Mouse (Mus musculus) intestine, embryonic 15.5 days (tissue): ENCODE measurements at regions not wholly inside any gene's neighbourhood (a gene's known extent, or its start where the extent isn't known, plus 50 kb on each side); places are given as distances from the start of the nearest gene placed in this dataset.

ENCODE experiments used
- ATAC-seq: fragments of 200-750 bp; cut with Nextera tagmentation; 2 replicates; pipeline ENCODE4 v1.8.0; 2017; ENCODE audit warnings: moderate TSS enrichment, moderate library complexity
- H3K27ac ChIP-seq: fragments of 300-500 bp; sonication (generic); 2 replicates; pipeline ENCODE4 v1.5.1; 2015; ENCODE audit warnings: mild to moderate bottlenecking, inconsistent platforms
- H3K27me3 ChIP-seq: fragments of 300-500 bp; sonication (generic); replicated peaks from 2 replicates; pipeline ENCODE4 v1.6.1; 2015; ENCODE audit warnings: inconsistent platforms
- H3K36me3 ChIP-seq: fragments of 300-500 bp; sonication (generic); 2 replicates; pipeline ENCODE4 v1.6.1; 2015; ENCODE audit warnings: inconsistent platforms
- H3K4me1 ChIP-seq: fragments of 300-500 bp; sonication (generic); replicated peaks from 2 replicates; pipeline ENCODE4 v1.6.1; 2015; ENCODE audit warnings: inconsistent platforms
- H3K4me2 ChIP-seq: fragments of 300-500 bp; sonication (generic); replicated peaks from 2 replicates; pipeline ENCODE4 v1.6.1; 2015; ENCODE audit warnings: mild to moderate bottlenecking, inconsistent platforms
- H3K4me3 ChIP-seq: fragments of 300-500 bp; sonication (generic); replicated peaks from 2 replicates; pipeline ENCODE4 v1.5.1; 2015; ENCODE audit warnings: inconsistent platforms
- H3K9ac ChIP-seq: fragments of 300-500 bp; sonication (generic); 2 replicates; pipeline ENCODE4 v1.6.1; 2015; ENCODE audit warnings: inconsistent platforms
- H3K9me3 ChIP-seq: fragments of 300-500 bp; sonication (generic); 2 replicates; pipeline ENCODE4 v1.6.1; 2016; ENCODE audit warnings: inconsistent platforms
- WGBS: fragments of 180-500 bp; shearing (Covaris S2); methylation state at CpG from one replicate; pipeline ENCODE4 v1.1.7; 2015; 5-methylcytosine and 5-hydroxymethylcytosine counted together

DNA sequence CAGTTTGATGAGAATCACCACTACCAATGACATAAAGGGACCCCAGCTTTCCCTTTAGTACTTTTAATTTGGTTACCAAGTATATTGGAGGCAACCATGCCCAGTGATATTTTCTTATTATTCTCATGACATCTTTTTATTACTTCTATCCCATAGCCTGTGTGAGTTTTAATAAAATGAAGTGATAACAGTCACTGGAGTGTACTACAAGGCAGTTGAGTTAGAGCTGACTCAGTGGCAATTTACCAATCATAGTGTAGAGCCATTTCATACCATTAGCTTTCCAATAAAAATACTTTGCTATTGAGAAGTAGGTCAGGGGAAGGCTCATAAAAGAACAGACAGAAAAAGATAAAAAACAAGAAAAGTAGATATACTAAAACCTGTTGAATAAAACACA is 353.2 kb upstream of the Galntl6 start:
- no peaks in the 10 kb centered on the region for H3K9me3 ChIP-seq
- no peaks in the 10 kb centered on the region for H3K36me3 ChIP-seq
- no peak overlapping the region for H3K4me2 ChIP-seq
- no peak for ATAC-seq
- H3K4me1 ChIP-seq = no peaks in the 10 kb centered on the region
- no peak overlapping the region for H3K27ac ChIP-seq
- H3K4me3 ChIP-seq = no peak overlapping the region
- no peaks in the 10 kb centered on the region for H3K27me3 ChIP-seq
- no peak overlapping the region for H3K9ac ChIP-seq

DNA sequence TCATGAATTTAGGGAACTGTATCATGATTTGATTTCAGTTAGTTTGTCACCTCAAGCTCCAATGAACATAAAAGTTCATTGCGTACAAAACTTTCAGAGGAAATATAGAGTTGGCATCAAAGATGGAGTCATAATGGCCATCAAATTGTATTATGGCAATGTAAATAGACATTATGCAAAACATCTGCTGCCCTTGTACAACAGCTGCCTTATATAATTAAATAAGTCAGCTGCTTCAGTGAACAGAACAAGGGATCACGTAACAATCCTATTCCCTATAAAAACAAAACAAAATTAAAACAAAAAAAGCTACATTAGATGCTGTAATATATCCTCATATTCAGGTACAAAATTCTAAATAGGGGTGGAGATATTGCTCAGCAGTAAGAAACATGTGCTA is 320.4 kb upstream of the Galntl6 start:
- WGBS = 61% methylated on average over 2 of the region's 2 CpGs
- no peak for ATAC-seq
- H3K27ac ChIP-seq = no peak overlapping the region

DNA sequence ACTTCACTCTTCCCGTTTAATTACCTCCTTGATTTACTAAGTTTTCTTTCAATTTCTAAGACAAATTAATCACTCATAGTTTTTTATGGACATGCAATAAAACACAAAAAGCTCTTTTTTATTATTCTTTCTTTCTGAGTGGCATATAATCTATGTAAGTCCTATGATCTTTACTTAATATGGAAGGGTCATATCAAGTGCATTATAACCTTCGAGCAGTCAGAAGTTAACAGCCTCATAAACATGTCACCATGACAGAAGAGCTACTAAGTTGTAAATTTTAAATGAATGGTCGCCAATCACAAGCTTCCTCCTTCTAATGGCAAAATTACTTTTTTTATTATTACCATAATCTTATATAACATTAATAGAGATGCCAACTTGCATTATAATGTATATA is 312.2 kb upstream of the Galntl6 start:
- 48% methylated on average over 3 of the region's 3 CpGs for WGBS
- H3K27me3 ChIP-seq = no peaks in the 10 kb centered on the region
- ATAC-seq = peak; percentile 89
- H3K9ac ChIP-seq = no peak overlapping the region
- H3K4me3 ChIP-seq = no peak overlapping the region
- H3K36me3 ChIP-seq = no peaks in the 10 kb centered on the region
- no peaks in the 10 kb centered on the region for H3K4me1 ChIP-seq
- H3K4me2 ChIP-seq = no peak overlapping the region
- no peak overlapping the region for H3K27ac ChIP-seq
- H3K9me3 ChIP-seq = no peaks in the 10 kb centered on the region

More for the DNA sequence above, 320.4 kb upstream of the Galntl6 start:
- Histone ChIP-seq H3K9me3 (no peaks in the 10 kb centered on the region), H3K4me2 (no peak overlapping the region), H3K9ac (no peak overlapping the region), H3K36me3 (no peaks in the 10 kb centered on the region), H3K4me1 (no peaks in the 10 kb centered on the region), H3K27me3 (no peaks in the 10 kb centered on the region), H3K4me3 (no peak overlapping the region)

DNA sequence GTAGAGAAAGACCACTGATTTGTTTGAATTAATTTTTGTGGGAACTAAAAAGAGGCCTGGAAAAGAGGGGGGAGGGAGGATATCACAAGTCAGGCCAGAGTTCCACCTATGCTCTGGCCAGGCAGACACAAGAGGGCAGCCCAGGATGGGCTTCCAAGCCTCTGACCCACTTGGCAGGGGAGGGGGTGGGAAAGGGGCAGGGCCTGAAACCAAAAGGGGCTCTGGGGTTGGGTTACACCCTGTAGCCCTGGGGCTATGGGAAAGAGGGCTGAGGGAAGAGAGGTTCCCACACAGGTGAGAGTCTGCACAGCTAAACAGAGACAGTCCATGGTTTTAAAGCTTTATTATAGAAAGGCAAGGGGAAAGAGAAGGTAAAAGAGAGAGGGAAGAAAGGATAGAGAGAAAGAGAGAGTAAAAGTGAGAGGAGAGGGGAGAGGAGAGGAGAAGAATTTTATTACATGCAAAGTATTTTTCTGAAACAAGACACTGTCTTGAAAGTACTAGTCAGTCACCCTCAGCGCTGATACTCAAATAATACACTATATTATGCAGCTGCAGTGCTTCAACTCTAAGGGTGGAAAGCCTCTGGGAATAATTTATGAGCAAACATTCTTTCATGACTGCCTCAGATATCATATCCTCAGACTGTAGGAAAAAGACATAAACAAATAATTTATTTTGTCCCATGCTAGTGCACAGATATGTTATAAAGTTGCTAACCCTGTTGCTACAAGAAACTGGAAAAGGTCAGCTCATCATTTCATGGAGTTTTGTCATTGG is 262.3 kb upstream of the Galntl6 start:
- Histone ChIP-seq H3K9ac (no peak overlapping the region), H3K27ac (no peak overlapping the region), H3K4me2 (no peak overlapping the region), H3K4me3 (no peak overlapping the region), H3K4me1 (no peaks in the 10 kb centered on the region), H3K27me3 (no peaks in the 10 kb centered on the region), H3K9me3 (no peaks in the 10 kb centered on the region), H3K36me3 (no peaks in the 10 kb centered on the region)
- WGBS = 41% methylated on average over 1 of the region's 1 CpGs
- ATAC-seq = no peak

DNA sequence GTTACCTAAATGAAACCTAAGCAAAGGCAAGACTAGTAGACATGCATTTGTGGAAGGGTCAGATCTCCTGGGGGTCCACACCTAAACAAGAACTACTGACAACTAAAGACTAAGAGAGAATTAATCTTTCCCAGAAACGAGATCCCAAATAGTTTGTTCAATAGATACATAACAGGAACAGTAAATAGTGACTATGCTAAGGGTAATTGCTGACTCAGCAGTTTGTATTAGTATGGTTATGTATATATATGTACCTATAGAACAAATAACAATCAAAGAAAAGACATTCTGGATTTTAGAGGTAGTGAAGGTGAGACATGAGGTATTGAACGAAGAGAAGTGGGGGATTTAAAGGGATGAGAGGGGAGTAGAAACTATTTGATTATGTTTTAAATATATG is 218.3 kb upstream of the Galntl6 start:
- WGBS = 77% methylated on average over 2 of the region's 2 CpGs
- no peak for ATAC-seq

DNA sequence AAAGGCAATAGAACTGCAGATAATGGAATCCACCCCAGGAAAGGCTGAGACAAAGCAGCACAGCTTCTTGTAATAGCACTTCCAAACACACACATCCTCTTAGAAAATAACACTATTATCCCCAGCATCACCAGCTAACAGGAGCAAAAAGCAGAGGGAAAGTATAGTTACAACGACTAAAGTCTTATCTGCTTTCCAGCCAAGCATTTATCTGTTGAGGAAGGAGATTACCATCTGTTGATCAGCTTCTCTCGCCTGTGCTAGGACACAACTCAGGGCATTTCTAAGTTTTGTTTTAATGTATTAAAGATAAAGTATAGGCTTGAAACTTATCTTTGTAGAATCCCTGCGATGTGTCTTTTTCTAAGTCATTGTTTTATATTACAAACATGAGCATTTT is 200.8 kb upstream of the Galntl6 start:
- Histone ChIP-seq H3K9me3 (no peaks in the 10 kb centered on the region), H3K4me2 (no peak overlapping the region), H3K36me3 (no peaks in the 10 kb centered on the region), H3K9ac (no peak overlapping the region), H3K27ac (no peak overlapping the region), H3K27me3 (no peaks in the 10 kb centered on the region), H3K4me1 (no peaks in the 10 kb centered on the region), H3K4me3 (no peak overlapping the region)
- 50% methylated on average over 3 of the region's 3 CpGs for WGBS
- ATAC-seq = no peak

More for the DNA sequence above, 218.3 kb upstream of the Galntl6 start:
- no peaks in the 10 kb centered on the region for H3K36me3 ChIP-seq
- no peak overlapping the region for H3K9ac ChIP-seq
- H3K4me3 ChIP-seq = no peak overlapping the region
- H3K4me1 ChIP-seq = no peaks in the 10 kb centered on the region
- no peak overlapping the region for H3K4me2 ChIP-seq
- no peaks in the 10 kb centered on the region for H3K27me3 ChIP-seq
- no peak overlapping the region for H3K27ac ChIP-seq
- no peaks in the 10 kb centered on the region for H3K9me3 ChIP-seq

DNA sequence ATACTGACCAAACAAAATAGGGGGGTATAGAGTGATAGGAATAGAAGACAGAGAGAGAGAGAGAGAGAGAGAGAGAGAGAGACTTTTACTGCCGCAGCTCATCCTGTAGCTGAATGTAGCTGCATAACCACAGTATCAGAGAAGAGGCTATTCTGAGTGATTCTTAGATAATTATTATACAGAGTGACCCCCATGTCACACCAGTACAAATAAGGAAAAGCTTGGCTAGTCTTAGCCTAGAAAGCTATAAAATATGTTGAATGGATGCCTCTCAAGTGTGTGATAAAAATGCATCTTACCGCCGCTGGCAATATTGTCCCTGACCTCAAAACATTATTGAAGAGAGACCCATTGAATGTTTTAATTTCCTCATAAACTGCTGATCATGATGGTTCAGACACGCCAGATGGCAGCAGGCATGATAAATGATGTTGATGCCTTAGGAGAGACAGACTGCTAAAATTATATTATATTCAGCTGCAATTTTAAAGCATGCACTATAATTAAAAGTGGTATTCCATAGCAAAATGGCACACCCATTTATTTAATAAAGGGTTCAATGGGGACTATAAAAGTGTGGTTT is 178.9 kb upstream of the Galntl6 start:
- Histone ChIP-seq H3K4me1 (no peaks in the 10 kb centered on the region), H3K4me3 (no peak overlapping the region), H3K9ac (no peak overlapping the region), H3K36me3 (no peaks in the 10 kb centered on the region), H3K9me3 (no peaks in the 10 kb centered on the region), H3K4me2 (no peak overlapping the region), H3K27ac (no peak overlapping the region), H3K27me3 (no peaks in the 10 kb centered on the region)
- 63% methylated on average over 4 of the region's 4 CpGs for WGBS
- no peak for ATAC-seq
